Mouse (Mus musculus) midbrain, embryonic 15.5 days (tissue): ENCODE measurements around the gene Olfr1135. TPM values are rescaled to one million over a fixed set of nuclear protein-coding genes. Genes with fewer than 3 reads are reported as not detected.

ENCODE experiments used
- ATAC-seq: fragments of 200-750 bp; cut with Nextera tagmentation; replicated peaks from 2 replicates; pipeline ENCODE4 v1.8.0; 2017; ENCODE audit warnings: moderate TSS enrichment
- H3K27ac ChIP-seq: fragments of 300-500 bp; sonication (generic); 2 replicates; pipeline ENCODE4 v1.5.1; 2015; ENCODE audit warnings: mild to moderate bottlenecking, inconsistent platforms
- H3K27me3 ChIP-seq: fragments of 300-500 bp; sonication (generic); replicated peaks from 2 replicates; pipeline ENCODE4 v1.6.1; 2015; ENCODE audit warnings: inconsistent platforms
- H3K36me3 ChIP-seq: fragments of 300-500 bp; sonication (generic); replicated peaks from 2 replicates; pipeline ENCODE4 v1.6.1; 2015; ENCODE audit warnings: inconsistent platforms
- H3K4me1 ChIP-seq: fragments of 300-500 bp; sonication (generic); 2 replicates; pipeline ENCODE4 v1.6.1; 2015; ENCODE audit warnings: inconsistent platforms
- H3K4me2 ChIP-seq: fragments of 300-500 bp; sonication (generic); 2 replicates; pipeline ENCODE4 v1.6.1; 2015; ENCODE audit warnings: inconsistent platforms, mild to moderate bottlenecking, moderate library complexity
- H3K4me3 ChIP-seq: fragments of 300-500 bp; sonication (generic); 2 replicates; pipeline ENCODE4 v1.5.1; 2015; ENCODE audit warnings: mild to moderate bottlenecking, inconsistent platforms
- H3K9ac ChIP-seq: fragments of 300-500 bp; sonication (generic); 2 replicates; pipeline ENCODE4 v1.6.1; 2015; ENCODE audit warnings: mild to moderate bottlenecking, inconsistent platforms
- H3K9me3 ChIP-seq: fragments of 300-500 bp; sonication (generic); 2 replicates; pipeline ENCODE4 v1.6.1; 2016; ENCODE audit warnings: inconsistent platforms
- WGBS: fragments of 180-500 bp; shearing (Covaris S2); methylation state at CpG from one replicate; pipeline ENCODE4 v1.1.7; 2015; ENCODE audit warnings: mixed read lengths; 5-methylcytosine and 5-hydroxymethylcytosine counted together
- polyA plus RNA-seq: library from polyadenylated mRNA; unstranded; fragments of >200 nt; fragmentation: Nextera tagmentation; extraction: Ambion mirVana; gene quantifications from 2 replicates; pipeline ENCODE4 v1.2.1, GENCODE M21; 2015

Gene Olfr1135
- polyA plus RNA-seq = not detected in 2 replicates

DNA sequence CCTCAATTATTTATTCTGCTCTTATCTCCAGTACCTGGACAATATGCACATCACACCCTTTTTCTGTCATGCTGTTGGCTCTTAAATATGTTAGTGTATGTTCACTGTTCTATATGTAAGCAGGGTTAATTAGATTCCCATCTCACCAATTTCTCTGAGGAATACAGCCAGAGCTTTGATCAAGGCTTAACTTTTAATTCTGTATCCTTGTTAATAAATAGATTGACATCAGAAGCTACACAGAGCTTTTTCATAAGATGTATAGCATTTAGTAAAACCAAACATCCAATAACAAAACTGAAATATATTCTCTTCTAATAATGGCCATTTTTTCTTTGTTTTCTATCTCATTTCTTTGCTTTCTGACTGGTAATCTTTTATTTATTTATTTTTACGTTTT is at the start of gene Olfr1135:
Gene Olfr1135, minus strand, starts transcription at position 101 of the 400 bp plus-strand sequence.
- Histone ChIP-seq H3K4me3 (no peak within 1 kb of the TSS), H3K9ac (no peak within 1 kb of the TSS), H3K27ac (no peak within 1 kb of the TSS), H3K9me3 (no peaks in the 10 kb centered on the region), H3K4me1 (no peaks in the 10 kb centered on the region), H3K36me3 (no peaks in the 10 kb centered on the region), H3K27me3 (no peaks in the 10 kb centered on the region), H3K4me2 (no peak within 1 kb of the TSS)
- 7% methylated on average over 1 of the region's 1 CpGs for WGBS
- ATAC-seq = no peak

- no peaks in the 10 kb centered on the region for H3K36me3 ChIP-seq
- H3K27me3 ChIP-seq = no peaks in the 10 kb centered on the region
- ATAC-seq = no peak
- no peak within 1 kb of the TSS for H3K4me3 ChIP-seq
- no peaks in the 10 kb centered on the region for H3K4me1 ChIP-seq
- no peak within 1 kb of the TSS for H3K9ac ChIP-seq
- H3K9me3 ChIP-seq = no peaks in the 10 kb centered on the region
- H3K27ac ChIP-seq = no peak within 1 kb of the TSS
- H3K4me2 ChIP-seq = no peak within 1 kb of the TSS
These were observed 39.6 kb upstream of the Olfr1135 start, which contains the start of gene Olfr1137 for GRCm38 (mm10) chr2:87713079-87713478. TSS of gene Olfr1137 (minus strand) at chr2:87713179.

DNA sequence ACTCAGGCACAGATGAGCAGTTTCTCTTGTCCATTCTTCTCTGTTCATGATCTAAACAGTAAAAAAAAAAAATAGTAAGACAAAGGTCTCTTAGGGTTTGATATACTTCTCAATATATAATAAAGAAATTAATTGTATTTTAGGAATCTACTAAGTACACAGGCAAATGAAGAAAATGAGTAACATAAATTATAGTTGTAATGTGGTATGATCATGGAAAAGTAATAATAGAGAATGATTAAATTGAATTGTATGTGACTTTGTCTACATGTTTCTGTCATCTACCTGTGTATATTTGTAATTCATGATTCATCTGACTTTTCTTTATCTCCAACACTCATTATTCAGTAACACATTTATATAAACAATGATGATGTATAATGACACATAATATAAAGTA is 20.4 kb upstream of the Olfr1135 start, which contains the start of gene Olfr1136:
Gene Olfr1136, minus strand, starts transcription at position 101 of the 400 bp plus-strand sequence.
- no peak within 1 kb of the TSS for H3K4me2 ChIP-seq
- ATAC-seq = no peak
- no peaks in the 10 kb centered on the region for H3K27me3 ChIP-seq
- H3K9me3 ChIP-seq = no peaks in the 10 kb centered on the region
- H3K36me3 ChIP-seq = no peaks in the 10 kb centered on the region
- H3K4me3 ChIP-seq = no peak within 1 kb of the TSS
- no peak within 1 kb of the TSS for H3K27ac ChIP-seq
- H3K9ac ChIP-seq = no peak within 1 kb of the TSS
- no peaks in the 10 kb centered on the region for H3K4me1 ChIP-seq

GRCm38 (mm10) chr2:87658360-87658759 is 15.1 kb downstream of the Olfr1135 start, which contains the start of gene Olfr1134:
TSS of gene Olfr1134 (minus strand) at chr2:87658460.
- H3K4me1 ChIP-seq = no peaks in the 10 kb centered on the region

DNA sequence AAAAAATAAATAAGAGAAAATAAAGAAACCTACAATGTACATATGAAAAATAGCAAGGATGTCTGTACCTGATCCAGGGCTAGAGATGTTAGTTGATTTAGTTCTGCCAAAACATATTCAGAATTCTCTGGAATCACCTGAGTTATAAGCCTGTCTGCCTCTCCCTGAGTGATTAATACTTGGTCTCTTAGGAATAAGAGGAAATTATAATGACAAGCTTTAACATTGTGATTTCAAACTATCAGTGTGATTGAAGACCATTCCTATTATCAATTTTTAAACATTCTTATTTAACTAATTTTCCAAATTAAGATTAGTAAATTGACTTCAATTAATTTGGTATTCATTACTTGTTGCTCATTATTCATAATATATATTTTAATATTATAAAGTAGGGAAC is 26.2 kb downstream of the Olfr1135 start, which contains the start of gene Olfr1133:
Gene Olfr1133, minus strand, starts transcription at position 101 of the 400 bp plus-strand sequence.
- Histone ChIP-seq H3K27me3 (no peaks in the 10 kb centered on the region), H3K27ac (no peak within 1 kb of the TSS), H3K36me3 (no peaks in the 10 kb centered on the region), H3K4me3 (no peak within 1 kb of the TSS), H3K4me1 (no peaks in the 10 kb centered on the region), H3K9me3 (no peaks in the 10 kb centered on the region), H3K9ac (no peak within 1 kb of the TSS), H3K4me2 (no peak within 1 kb of the TSS)
- ATAC-seq = no peak

More at GRCm38 (mm10) chr2:87658360-87658759, 15.1 kb downstream of the Olfr1135 start, which contains the start of gene Olfr1134:
- Histone ChIP-seq H3K36me3 (no peaks in the 10 kb centered on the region), H3K27ac (no peak within 1 kb of the TSS), H3K4me2 (no peak within 1 kb of the TSS), H3K4me3 (no peak within 1 kb of the TSS), H3K9me3 (no peaks in the 10 kb centered on the region), H3K9ac (no peak within 1 kb of the TSS), H3K27me3 (no peaks in the 10 kb centered on the region)
- WGBS = 76% methylated on average over 2 of the region's 2 CpGs
- no peak for ATAC-seq

DNA sequence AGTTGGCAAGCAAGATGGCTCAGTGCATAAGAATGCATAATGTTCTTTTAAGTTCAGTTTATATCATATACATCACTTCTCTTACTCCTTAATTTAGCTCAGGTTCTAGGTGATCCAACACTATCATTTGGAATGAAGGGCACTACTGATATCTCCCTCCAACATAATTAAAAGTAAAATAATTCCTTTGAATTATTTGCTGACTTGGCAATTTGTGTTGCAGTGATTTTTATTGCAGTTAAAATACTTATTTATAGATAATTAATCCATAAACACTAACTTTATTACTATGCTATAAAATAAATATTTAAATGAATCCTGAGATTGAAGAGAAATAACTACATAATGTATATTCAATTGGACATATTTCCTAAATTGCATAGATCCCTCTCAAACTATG is 31.0 kb downstream of the Olfr1135 start:
- ATAC-seq = no peak
- no peak overlapping the region for H3K9ac ChIP-seq
- no peak overlapping the region for H3K4me2 ChIP-seq
- no peaks in the 10 kb centered on the region for H3K27me3 ChIP-seq
- H3K36me3 ChIP-seq = no peaks in the 10 kb centered on the region
- H3K27ac ChIP-seq = no peak overlapping the region
- H3K4me1 ChIP-seq = no peaks in the 10 kb centered on the region
- no peaks in the 10 kb centered on the region for H3K9me3 ChIP-seq
- H3K4me3 ChIP-seq = no peak overlapping the region

- no peak within 1 kb of the TSS for H3K9ac ChIP-seq
- H3K4me2 ChIP-seq = no peak within 1 kb of the TSS
- no peaks in the 10 kb centered on the region for H3K9me3 ChIP-seq
- no peaks in the 10 kb centered on the region for H3K4me1 ChIP-seq
- H3K4me3 ChIP-seq = no peak within 1 kb of the TSS
- H3K36me3 ChIP-seq = no peaks in the 10 kb centered on the region
- H3K27me3 ChIP-seq = no peaks in the 10 kb centered on the region
- H3K27ac ChIP-seq = no peak within 1 kb of the TSS
- no peak for ATAC-seq
These were observed 36.0 kb downstream of the Olfr1135 start, which contains the start of gene Olfr1132 for GRCm38 (mm10) chr2:87637435-87637834. TSS of gene Olfr1132 (minus strand) at chr2:87637535.

DNA sequence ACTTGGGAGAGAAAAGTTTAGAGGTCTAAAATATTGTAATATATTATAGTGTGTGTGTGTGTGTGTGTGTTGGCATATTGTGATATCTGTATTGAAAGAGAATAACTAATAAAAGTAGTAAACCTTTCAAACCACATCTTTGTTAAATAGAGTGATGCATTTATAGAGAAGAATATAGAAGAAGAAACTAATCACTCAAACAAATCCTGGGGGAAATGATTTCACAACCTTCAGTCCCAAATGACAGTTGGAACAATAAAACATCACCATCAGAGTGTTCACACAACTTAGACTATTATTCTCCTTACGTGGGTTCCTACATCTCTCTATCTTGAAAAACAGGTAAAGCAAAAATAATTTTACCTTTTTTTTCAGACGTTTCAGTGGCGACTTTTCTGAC is 46.7 kb downstream of the Olfr1135 start, which contains the start of gene Olfr1131:
Gene Olfr1131, plus strand, starts transcription at position 301 of the 400 bp plus-strand sequence.
- Histone ChIP-seq H3K36me3 (no peaks in the 10 kb centered on the region), H3K4me1 (no peaks in the 10 kb centered on the region), H3K4me3 (no peak within 1 kb of the TSS), H3K9me3 (no peaks in the 10 kb centered on the region), H3K4me2 (no peak within 1 kb of the TSS), H3K27me3 (no peaks in the 10 kb centered on the region), H3K9ac (no peak within 1 kb of the TSS), H3K27ac (no peak within 1 kb of the TSS)
- ATAC-seq = no peak
- 65% methylated on average over 3 of the region's 3 CpGs for WGBS

Other genes starting within 250 kb of the Olfr1135 start
- not detected in 2 replicates for gene Olfr1124, start 243.4 kb downstream of the Olfr1135 start, polyA plus RNA-seq
- gene Olfr1126, start 219.7 kb downstream of the Olfr1135 start, polyA plus RNA-seq = not detected in 2 replicates
- not detected in 2 replicates for gene Pramel7, start 176.6 kb downstream of the Olfr1135 start, polyA plus RNA-seq
- not detected in 2 replicates for gene Pramel6, start 167.1 kb downstream of the Olfr1135 start, polyA plus RNA-seq
- gene Olfr153, start 141.9 kb downstream of the Olfr1135 start, polyA plus RNA-seq = not detected in 2 replicates
- not detected in 2 replicates for gene Olfr1128, start 128.1 kb downstream of the Olfr1135 start, polyA plus RNA-seq
- gene Olfr1129, start 99.8 kb downstream of the Olfr1135 start, polyA plus RNA-seq = not detected in 2 replicates
- not detected in 2 replicates for gene Olfr1130, start 67.5 kb downstream of the Olfr1135 start, polyA plus RNA-seq
- gene Olfr1131, start 46.6 kb downstream of the Olfr1135 start, polyA plus RNA-seq = not detected in 2 replicates
- not detected in 2 replicates for gene Olfr1132, start 36.1 kb downstream of the Olfr1135 start, polyA plus RNA-seq
- not detected in 2 replicates for gene Olfr1133, start 26.3 kb downstream of the Olfr1135 start, polyA plus RNA-seq
- not detected in 2 replicates for gene Olfr1134, start 15.2 kb downstream of the Olfr1135 start, polyA plus RNA-seq
- gene Olfr1136, start 20.3 kb upstream of the Olfr1135 start, polyA plus RNA-seq = not detected in 2 replicates
- not detected in 2 replicates for gene Olfr1137, start 39.5 kb upstream of the Olfr1135 start, polyA plus RNA-seq
- not detected in 2 replicates for gene Olfr1138, start 66.3 kb upstream of the Olfr1135 start, polyA plus RNA-seq
- not detected in 2 replicates for gene Olfr1140, start 70.1 kb upstream of the Olfr1135 start, polyA plus RNA-seq
- gene Olfr1141, start 80.3 kb upstream of the Olfr1135 start, polyA plus RNA-seq = not detected in 2 replicates
- not detected in 2 replicates for gene Olfr152, start 105.8 kb upstream of the Olfr1135 start, polyA plus RNA-seq
- gene Olfr1143, start 126.9 kb upstream of the Olfr1135 start, polyA plus RNA-seq = not detected in 2 replicates
- not detected in 2 replicates for gene Olfr1145, start 136.2 kb upstream of the Olfr1135 start, polyA plus RNA-seq
- not detected in 2 replicates for gene Olfr1148, start 156.9 kb upstream of the Olfr1135 start, polyA plus RNA-seq
- not detected in 2 replicates for gene Olfr1150-ps1, start 170.3 kb upstream of the Olfr1135 start, polyA plus RNA-seq
- not detected in 2 replicates for gene Olfr1151, start 182.2 kb upstream of the Olfr1135 start, polyA plus RNA-seq
- not detected in 2 replicates for gene Olfr1152, start 192.8 kb upstream of the Olfr1135 start, polyA plus RNA-seq
- not detected in 2 replicates for gene Olfr1153, start 221.3 kb upstream of the Olfr1135 start, polyA plus RNA-seq
- not detected in 2 replicates for gene Olfr1154, start 231.5 kb upstream of the Olfr1135 start, polyA plus RNA-seq